Mouse (Mus musculus) heart, adult 2 months (tissue): Measurements from ENCODE around the gene Clcn6. TPM values are rescaled to one million over a fixed set of nuclear protein-coding genes. Genes with fewer than 3 reads are reported as not detected.

Source experiments
- DNase-seq, 2 experiments: peaks; one replicate each; pipeline ENCODE4 v3.0.0; 2021
- H3K27ac ChIP-seq: fragments of 200-600 bp; 2 replicates; pipeline ENCODE4 v1.8.1; 2022
- H3K27me3 ChIP-seq: fragments of 200-500 bp; 2 replicates; pipeline ENCODE4 v1.6.1; 2012; ENCODE audit warnings: mild to moderate bottlenecking, low read length, inconsistent platforms, mixed read lengths; ENCODE audit not compliant: control insufficient read depth, insufficient read depth
- H3K36me3 ChIP-seq: fragments of 200-500 bp; 2 replicates; pipeline ENCODE4 v1.6.1; 2012; ENCODE audit warnings: low read length, inconsistent platforms; ENCODE audit not compliant: control insufficient read depth, insufficient read depth
- H3K4me1 ChIP-seq: fragments of 200-500 bp; 2 replicates; pipeline ENCODE4 v1.6.1; 2011; ENCODE audit warnings: low read length; ENCODE audit not compliant: control insufficient read depth, insufficient read depth
- H3K4me3 ChIP-seq: fragments of 200-600 bp; 2 replicates; pipeline ENCODE4 v1.8.1; 2022
- H3K79me2 ChIP-seq: fragments of 200-500 bp; replicated peaks from 2 replicates; pipeline ENCODE4 v1.6.1; 2012; ENCODE audit warnings: mild to moderate bottlenecking, inconsistent platforms, low read length, moderate library complexity, mixed read lengths; ENCODE audit not compliant: control insufficient read depth, insufficient read depth
- H3K9ac ChIP-seq: fragments of 200-500 bp; 2 replicates; pipeline ENCODE4 v1.6.1; 2012; ENCODE audit warnings: low read depth, mild to moderate bottlenecking, control low read depth, inconsistent platforms, low read length, mixed read lengths
- CTCF ChIP-seq: fragments of 200-600 bp; IDR thresholded peaks from 2 replicates; pipeline ENCODE4 v1.8.1; 2022; ENCODE audit warnings: antibody characterized with exemption, mild to moderate bottlenecking, moderate library complexity
- EP300 ChIP-seq: fragments of 200-500 bp; IDR thresholded peaks from 2 replicates; pipeline ENCODE4 v1.6.1; 2011; ENCODE audit warnings: low read depth, low read length, control low read depth; ENCODE audit not compliant: insufficient read depth
- POLR2A ChIP-seq: fragments of 200-500 bp; IDR thresholded peaks from 2 replicates; pipeline ENCODE4 v1.6.1; 2011; ENCODE audit warnings: mild to moderate bottlenecking, low read depth, low read length, control low read depth; ENCODE audit not compliant: insufficient read depth
- WGBS: fragments of 180-500 bp; shearing (Covaris S2); methylation state at CpG from one replicate; pipeline ENCODE4 v1.1.7; 2018; 5-methylcytosine and 5-hydroxymethylcytosine counted together
- intact Hi-C: fragments of 180-260 bp; cut with DNase I; formaldehyde crosslinking; loops from one replicate; pipeline ENCODE4 v1.15.1; 2025
- polyA plus RNA-seq: library from polyadenylated mRNA; depleted of rRNA; stranded (reverse); fragments of >200 nt; gene quantifications from 2 replicates; pipeline ENCODE4 v1.2.3, GENCODE M21; 2012
- total RNA-seq, 2 experiments: library from RNA; stranded (reverse); gene quantifications; 2 replicates each; pipeline ENCODE4 v1.2.3; 2021

The Clcn6 gene
- total and polyA plus RNA-seq, 3 experiments, result 7.5 to 8.9 (median 8.1) TPM

DNA sequence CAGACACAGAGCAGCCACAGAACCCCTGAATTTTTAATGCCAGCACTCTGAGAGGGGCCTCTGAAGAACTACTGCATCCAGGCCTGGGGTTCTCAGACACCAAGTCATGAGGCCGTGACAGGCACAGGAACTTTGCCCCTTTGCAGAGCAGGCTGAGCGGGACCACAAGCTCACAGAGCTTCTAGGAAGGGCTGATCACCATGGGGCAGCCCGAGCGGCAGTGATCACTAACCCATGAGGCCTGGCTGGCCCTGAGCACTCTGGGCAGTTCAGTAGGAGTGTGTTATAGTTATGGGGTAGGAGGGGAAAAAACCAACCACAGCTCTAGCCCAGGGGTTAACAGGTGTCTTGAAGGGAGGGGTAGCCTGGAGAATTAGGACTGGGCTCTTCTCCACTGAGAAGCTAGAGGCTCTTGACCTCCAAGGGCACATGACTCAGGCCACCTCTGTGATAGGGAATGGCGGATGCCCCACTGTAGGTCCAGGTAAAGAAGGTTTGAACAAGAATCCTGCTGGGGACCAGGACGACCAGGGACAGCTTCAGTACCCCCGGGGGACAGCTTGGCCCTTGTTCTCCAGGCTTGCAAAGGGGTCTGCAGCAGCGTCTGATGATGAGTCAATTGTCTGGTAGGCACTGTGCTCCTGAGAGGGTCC is 41.4 kb upstream of the Clcn6 start:
- 93% methylated on average over 8 of the region's 8 CpGs for WGBS
- Histone ChIP-seq H3K27ac (no peak overlapping the region), H3K4me1 (peaks cover 11% of the 10 kb centered on the region), H3K79me2 (no peaks in the 10 kb centered on the region), H3K4me3 (no peak overlapping the region), H3K27me3 (no peaks in the 10 kb centered on the region), H3K9ac (no peak overlapping the region), H3K36me3 (no peaks in the 10 kb centered on the region; the same call in 1 of the 2 replicates)
- TF ChIP-seq CTCF (no peak), POLR2A (no peak), EP300 (no peak)
- DNase-seq, result no peak
- intact Hi-C loops, result no loop called here

DNA sequence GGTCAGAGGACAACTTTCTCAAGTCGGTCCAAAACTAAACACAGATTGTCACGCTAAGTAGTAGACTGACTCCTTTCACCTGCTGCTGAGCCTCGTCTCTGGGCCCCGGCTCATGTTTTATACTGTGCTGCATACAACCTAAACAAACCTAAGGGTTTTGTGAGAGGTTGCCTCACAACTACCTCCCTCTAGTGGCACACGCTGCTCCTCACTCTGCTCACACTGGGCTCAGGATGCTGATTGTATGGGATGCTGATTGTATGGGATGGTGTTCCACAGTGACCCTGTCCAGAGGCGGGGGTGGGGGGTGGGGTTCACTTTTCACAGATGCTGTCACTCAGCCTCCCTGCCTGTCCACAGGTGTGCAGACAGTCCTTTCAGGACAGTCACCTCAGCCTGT is 40.6 kb upstream of the Clcn6 start:
- WGBS, result 69% methylated on average over 6 of the region's 6 CpGs

DNA sequence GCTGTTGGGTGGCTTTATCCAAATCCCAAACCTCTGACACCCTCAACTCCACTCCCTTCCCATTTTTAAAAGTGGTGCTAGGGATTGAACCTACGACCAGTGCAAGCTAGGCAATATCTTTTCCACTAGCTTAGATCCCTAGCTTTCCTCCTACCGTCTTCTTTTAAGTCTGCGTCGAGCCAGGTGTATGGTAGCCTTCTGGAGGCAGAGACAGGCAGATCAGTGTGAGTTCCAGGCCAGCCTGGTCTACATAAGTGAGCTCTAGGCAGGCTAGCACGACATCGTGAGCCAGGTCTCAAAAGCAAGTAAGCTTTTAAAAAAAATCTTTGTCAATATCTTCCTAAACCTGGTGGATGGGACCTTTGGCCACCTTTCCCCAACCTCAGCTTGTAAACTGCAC is 37.3 kb upstream of the Clcn6 start:
- Histone ChIP-seq H3K27ac (no peak overlapping the region), H3K79me2 (no peaks in the 10 kb centered on the region), H3K4me1 (no peaks in the 10 kb centered on the region), H3K36me3 (no peaks in the 10 kb centered on the region), H3K27me3 (no peaks in the 10 kb centered on the region), H3K4me3 (no peak overlapping the region), H3K9ac (no peak overlapping the region)
- no peak for TF ChIP-seq EP300
- no peak for TF ChIP-seq POLR2A
- no peak for TF ChIP-seq CTCF
- WGBS, result 89% methylated on average over 6 of the region's 6 CpGs
- DNase-seq, result no peak
- intact Hi-C loops, result no loop called here

More for the DNA sequence above, 40.6 kb upstream of the Clcn6 start:
- H3K27ac ChIP-seq, result no peak overlapping the region
- no peaks in the 10 kb centered on the region for H3K79me2 ChIP-seq
- H3K36me3 ChIP-seq, result no peaks in the 10 kb centered on the region; the same call in 1 of the 2 replicates
- H3K4me3 ChIP-seq, result no peak overlapping the region
- no peak for DNase-seq
- no peak for TF ChIP-seq EP300
- TF ChIP-seq CTCF, result peak; percentile 16
- intact Hi-C loops, result no loop called here
- no peaks in the 10 kb centered on the region for H3K27me3 ChIP-seq
- no peak overlapping the region for H3K9ac ChIP-seq
- peaks cover 8% of the 10 kb centered on the region for H3K4me1 ChIP-seq

- DNase-seq, result peak; percentile 81 to 85
- Histone ChIP-seq H3K36me3 (no peaks in the 10 kb centered on the region), H3K4me3 (peak overlapping the region; percentile 47), H3K27ac (peak overlapping the region; percentile 36; the same call in 1 of the 2 replicates), H3K79me2 (no peaks in the 10 kb centered on the region), H3K27me3 (no peaks in the 10 kb centered on the region), H3K4me1 (no peaks in the 10 kb centered on the region), H3K9ac (peak overlapping the region; percentile 1; the same call in 1 of the 2 replicates)
- 37% methylated on average over 21 of the region's 21 CpGs for WGBS
- intact Hi-C loops, result no loop called here
- TF ChIP-seq EP300 (no peak), POLR2A (no peak), CTCF (no peak)
Observed at GRCm38 (mm10) chr4:148075259-148075658, 36.6 kb upstream of the Clcn6 start.

DNA sequence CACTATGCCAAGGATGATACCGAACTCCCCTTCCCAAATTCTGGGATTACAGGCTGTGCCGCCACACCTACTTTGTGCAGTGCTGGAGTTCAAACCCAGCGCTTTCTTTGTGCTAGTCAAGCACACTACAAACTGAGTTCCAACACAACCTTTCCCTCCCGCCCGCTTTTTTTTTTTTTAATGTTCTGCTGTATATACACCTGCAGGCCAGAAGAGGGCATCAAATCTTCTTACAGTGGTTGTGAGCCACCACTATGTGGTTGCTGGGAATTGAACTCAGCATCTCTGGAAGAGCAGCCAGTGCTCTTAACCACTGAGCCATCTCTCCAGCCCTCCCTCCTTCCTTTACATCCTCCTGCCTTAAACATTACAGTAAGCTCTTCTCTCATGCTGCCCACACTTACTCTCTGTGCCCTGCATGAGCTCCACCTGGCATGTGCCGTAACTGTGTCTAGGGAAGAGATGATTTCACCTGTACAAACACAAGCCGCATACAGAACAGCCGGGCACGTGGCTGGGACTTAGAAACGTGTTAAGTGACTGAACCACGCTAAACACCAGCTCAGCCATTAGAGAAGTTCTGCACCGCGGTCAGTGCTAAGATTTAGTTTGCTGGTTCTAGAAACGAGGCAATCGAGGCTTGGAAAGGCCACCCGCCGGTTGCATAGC is 36.0 kb upstream of the Clcn6 start:
- Histone ChIP-seq H3K27ac (peak overlapping the region; percentile 36; the same call in 1 of the 2 replicates), H3K36me3 (no peaks in the 10 kb centered on the region), H3K27me3 (no peaks in the 10 kb centered on the region), H3K4me1 (no peaks in the 10 kb centered on the region), H3K79me2 (no peaks in the 10 kb centered on the region), H3K9ac (peak overlapping the region; percentile 1; the same call in 1 of the 2 replicates), H3K4me3 (peak overlapping the region; percentile 47; the same call in 1 of the 2 replicates)
- no peak for DNase-seq
- intact Hi-C loops, result no loop called here
- 37% methylated on average over 17 of the region's 17 CpGs for WGBS
- peak; percentile 71 for TF ChIP-seq CTCF
- TF ChIP-seq EP300, result no peak
- no peak for TF ChIP-seq POLR2A

DNA sequence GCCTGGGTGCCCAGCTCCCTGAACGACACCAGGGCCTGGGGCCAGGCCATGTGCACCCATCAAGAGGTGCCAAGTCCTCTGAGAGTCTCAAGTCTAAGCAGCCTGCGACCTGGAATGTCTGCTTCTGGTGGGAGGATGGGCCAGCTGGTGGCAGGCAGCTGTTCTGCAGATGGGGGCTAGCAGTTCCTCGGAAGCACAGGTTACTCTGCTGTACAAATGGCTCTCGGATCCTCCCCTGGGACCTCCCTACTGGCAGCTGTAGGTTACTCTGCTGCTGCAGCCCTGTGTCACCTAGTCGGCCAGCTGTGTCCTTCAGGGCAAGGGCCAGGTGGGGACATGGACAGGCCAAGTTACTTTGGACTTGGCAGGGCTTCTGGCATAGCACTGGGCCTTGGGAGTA is 32.9 kb upstream of the Clcn6 start:
- 0 out of 2 replicates have a peak overlapping the region, but pooled peaks have one; percentile 12 for H3K27ac ChIP-seq
- 43% methylated on average over 5 of the region's 5 CpGs for WGBS
- no peak for TF ChIP-seq CTCF
- no peak for TF ChIP-seq POLR2A
- TF ChIP-seq EP300, result no peak
- H3K27me3 ChIP-seq, result no peaks in the 10 kb centered on the region
- intact Hi-C loops, result no loop called here
- H3K36me3 ChIP-seq, result no peaks in the 10 kb centered on the region
- no peaks in the 10 kb centered on the region for H3K79me2 ChIP-seq
- H3K4me1 ChIP-seq, result peaks cover 2% of the 10 kb centered on the region
- DNase-seq, result peak in 1 of 2 experiments; percentile 58
- no peak overlapping the region for H3K9ac ChIP-seq
- no peak overlapping the region for H3K4me3 ChIP-seq
